In the genomic region with DNA sequence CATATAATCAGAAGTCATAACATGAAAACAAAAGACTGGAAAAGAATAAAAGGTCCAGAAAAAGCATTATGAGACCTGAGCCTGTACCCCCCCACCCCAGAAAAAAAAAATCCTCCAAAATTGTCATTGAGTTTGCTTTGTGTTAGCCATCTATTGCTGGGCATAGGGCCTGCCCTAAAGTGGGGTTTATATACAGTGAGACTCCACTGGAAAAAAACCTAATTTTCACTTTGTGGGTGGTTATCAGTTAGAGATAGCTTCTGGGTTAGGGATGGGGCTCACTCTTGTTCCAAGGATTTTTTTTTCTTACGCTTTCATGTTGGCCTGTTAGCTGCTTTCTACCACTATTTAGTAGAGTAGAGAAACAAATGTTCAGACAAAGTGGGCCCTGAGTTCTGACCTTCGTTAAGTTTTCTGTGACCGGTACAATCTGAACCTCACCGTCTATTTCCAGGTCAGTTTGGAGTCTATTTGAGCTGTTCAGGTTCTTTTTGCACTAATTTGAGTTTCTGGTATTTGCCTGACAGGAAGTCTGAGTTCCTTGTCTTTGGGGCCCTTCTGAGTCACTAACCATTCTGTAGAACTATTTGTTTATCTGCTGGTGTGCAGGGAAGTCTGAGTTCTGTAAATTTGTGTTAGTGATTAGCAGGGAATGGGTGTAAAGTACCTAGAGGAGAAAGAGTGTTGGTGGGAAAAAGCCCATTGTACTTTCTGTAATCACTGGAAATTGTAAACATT, we compare ENCODE assay signal across 31 mouse cellular contexts.
DNase-seq lines count a peak whose midpoint lies in the region; ATAC-seq lines count a peak whose summit lies in the region.
"Had no signal": no experiment of that assay in that cellular context is flagged by ENCODE, and none has a peak within 500 bp of the region (broad histone marks: within the 10 kb centered on the region; RNA-seq: fewer than 3 reads in every experiment).

No protein-coding gene starts in this region.

- intact Hi-C loops in heart, postnatal 10 days (cut with DNase I) = no loop called here

- H3K36me3 ChIP-seq in liver, embryonic 12.5 days = no peaks in the 10 kb centered on the region
- no peaks in the 10 kb centered on the region for H3K36me3 ChIP-seq in stomach, embryonic 14.5 days (ENCODE audit: control insufficient read depth, insufficient read depth, low read length)
- H3K36me3 ChIP-seq: G1E; heart, embryonic 15.5 days; hindbrain, embryonic 12.5 days; limb, embryonic 13.5 days; liver, embryonic 13.5 days; neural tube, embryonic 15.5 days had no signal

- no peak overlapping the region for H3K4me3 ChIP-seq in liver, embryonic 12.5 days
- no peak overlapping the region for H3K4me3 ChIP-seq in stomach, embryonic 14.5 days (ENCODE audit: low read depth, low read length)
- H3K4me3 ChIP-seq: forebrain, embryonic 13.5 days; heart, embryonic 15.5 days; hindbrain, embryonic 12.5 days; limb, embryonic 13.5 days; liver, embryonic 13.5 days; neural tube, embryonic 15.5 days had no signal

- ATAC-seq in liver, embryonic 12.5 days = no peak
- ATAC-seq in stomach, embryonic 14.5 days (ENCODE audit: insufficient number of reproducible peaks, insufficient read depth, low FRiP score, low read depth) = no peak
- ATAC-seq: activated CD4-positive, CD25-positive, alpha-beta regulatory T cell, adult 4 months; forebrain, embryonic 13.5 days; hindbrain, postnatal 0 days; intestine, embryonic 16.5 days had no signal

- no peak overlapping the region for H3K9ac ChIP-seq in liver, embryonic 12.5 days
- no peak overlapping the region for H3K9ac ChIP-seq in stomach, embryonic 14.5 days (replicated peaks; ENCODE audit: low read depth, low read length)
- H3K9ac ChIP-seq: forebrain, embryonic 13.5 days; heart, embryonic 15.5 days; hindbrain, embryonic 12.5 days; limb, embryonic 13.5 days; liver, embryonic 13.5 days; neural tube, embryonic 15.5 days had no signal

- H3K27ac ChIP-seq in liver, embryonic 12.5 days = 0 out of 2 replicates have a peak overlapping the region, but pooled peaks have one; percentile 17
- H3K27ac ChIP-seq in stomach, embryonic 14.5 days (ENCODE audit: low read length) = peak overlapping the region; percentile 44; the same call in 1 of the 2 replicates
- H3K27ac ChIP-seq: forebrain, embryonic 13.5 days; heart, embryonic 15.5 days; hindbrain, embryonic 12.5 days; hindbrain, postnatal 0 days; kidney, postnatal 0 days; limb, embryonic 13.5 days; liver, embryonic 13.5 days; macrophage; neural tube, embryonic 15.5 days had no signal

- no peaks in the 10 kb centered on the region for H3K27me3 ChIP-seq in liver, embryonic 12.5 days (replicated peaks)
- H3K27me3 ChIP-seq in stomach, embryonic 14.5 days (ENCODE audit: control insufficient read depth, insufficient read depth, low read length) = no peaks in the 10 kb centered on the region
- H3K27me3 ChIP-seq: forebrain, embryonic 13.5 days; heart, embryonic 15.5 days; limb, embryonic 13.5 days; liver, embryonic 13.5 days; neural tube, embryonic 15.5 days had no signal

- DNase-seq in liver = no peak
- DNase-seq in Muller cell, postnatal 12 days (ENCODE audit: inconsistent ontology term) = peak; percentile 67
- no peak for DNase-seq in layer of hippocampus, adult 11-12 months (ENCODE audit: low spot score)
- DNase-seq in layer of hippocampus, adult 9-11 months = no peak
- DNase-seq in heart, postnatal 10 days = no peak
- DNase-seq: adrenal gland, adult 2 months; adrenal gland, postnatal 36 days; cerebellum, adult 2 months; cerebellum, postnatal 14 days; gastrocnemius, postnatal 25 days; heart, postnatal 36 days; liver, embryonic 13.5 days; lung, adult 18-20 months; lung, postnatal 10 days; midbrain, embryonic 14.5 days; right cerebral cortex, postnatal 25 days; thymus, adult 2 months; thymus, postnatal 36 days had no signal

- H3K4me2 ChIP-seq in liver, embryonic 12.5 days = no peak overlapping the region
- no peak overlapping the region for H3K4me2 ChIP-seq in stomach, embryonic 14.5 days (replicated peaks; ENCODE audit: low read depth, low read length)
- H3K4me2 ChIP-seq: forebrain, embryonic 13.5 days; heart, embryonic 15.5 days; hindbrain, embryonic 12.5 days; limb, embryonic 13.5 days; liver, embryonic 13.5 days; neural tube, embryonic 15.5 days had no signal

- H3K9me3 ChIP-seq in liver, embryonic 12.5 days (replicated peaks) = no peaks in the 10 kb centered on the region
- H3K9me3 ChIP-seq in stomach, embryonic 14.5 days (ENCODE audit: control insufficient read depth, low read depth, low read length) = no peaks in the 10 kb centered on the region
- H3K9me3 ChIP-seq: forebrain, embryonic 13.5 days; G1E; heart, embryonic 15.5 days; hindbrain, embryonic 12.5 days; limb, embryonic 13.5 days; liver, embryonic 13.5 days; neural tube, embryonic 15.5 days had no signal

- 23% methylated on average over 4 of the region's 4 CpGs for WGBS in liver, embryonic 12.5 days (ENCODE audit: insufficient replicate concordance)
- 70% methylated on average over 4 of the region's 4 CpGs for WGBS in stomach, embryonic 14.5 days

- H3K4me1 ChIP-seq in liver, embryonic 12.5 days = peaks cover 36% of the 10 kb centered on the region
- 0 out of 2 replicates have a peak, but pooled peaks cover 3% of the 10 kb centered on the region for H3K4me1 ChIP-seq in stomach, embryonic 14.5 days (ENCODE audit: control insufficient read depth, insufficient read depth, low read length)
- H3K4me1 ChIP-seq: forebrain, embryonic 13.5 days; neural tube, embryonic 15.5 days had no signal
